Mouse (Mus musculus) lung, postnatal 0 days (tissue): ENCODE results near the gene B9d2.

Experiments used
- CTCF ChIP-seq: IDR thresholded peaks from 2 replicates; pipeline ENCODE4 v1.5.1; 2016; ENCODE audit warnings: antibody characterized with exemption, mild to moderate bottlenecking
- EP300 ChIP-seq: IDR thresholded peaks from 2 replicates; pipeline ENCODE4 v1.6.1; 2016; ENCODE audit warnings: antibody characterized with exemption, mild to moderate bottlenecking, control low read depth

DNA sequence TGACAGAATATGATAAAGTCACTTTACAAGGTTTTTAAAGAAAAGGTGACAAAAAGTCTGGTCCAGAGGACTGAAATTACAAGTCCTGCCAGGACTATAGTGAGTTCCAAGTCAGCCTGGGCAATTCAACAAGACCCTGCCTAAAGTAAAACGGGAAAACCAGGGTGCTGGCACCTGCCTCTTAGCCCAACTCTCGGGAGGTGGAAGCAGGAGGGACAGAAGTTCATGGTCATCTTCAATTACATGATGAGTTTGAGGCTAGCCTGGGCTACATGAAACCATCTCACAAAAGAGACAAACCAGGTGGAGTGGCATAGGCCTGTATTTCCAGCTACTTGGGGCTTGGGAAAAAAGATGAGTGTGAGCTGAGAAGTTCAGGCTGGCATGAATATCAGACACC lies 8.9 kb upstream of the B9d2 start:
- TF ChIP-seq CTCF: no peak
- no peak for TF ChIP-seq EP300
